Mouse (Mus musculus) embryonic facial prominence, embryonic 14.5 days (tissue): ENCODE measurements around the gene Slc45a2. TPM values are rescaled to one million over a fixed set of nuclear protein-coding genes. Genes with fewer than 3 reads are reported as not detected.

Experiments used
- ATAC-seq: fragments of 200-750 bp; cut with Nextera tagmentation; 2 replicates; pipeline ENCODE4 v1.8.0; 2017; ENCODE audit warnings: low read depth, moderate number of reproducible peaks, moderate TSS enrichment
- DNase-seq: peaks from one replicate; pipeline ENCODE4 v3.0.0-alpha.2; 2015; ENCODE audit warnings: low spot score
- H3K27ac ChIP-seq: fragments of 300-500 bp; sonication (generic); replicated peaks from 2 replicates; pipeline ENCODE4 v1.5.1; 2014; ENCODE audit warnings: low read depth, mild to moderate bottlenecking, low read length, moderate library complexity
- H3K27me3 ChIP-seq: fragments of 300-500 bp; sonication (generic); replicated peaks from 2 replicates; pipeline ENCODE4 v1.6.1; 2014; ENCODE audit warnings: low read length; ENCODE audit not compliant: control insufficient read depth, insufficient read depth
- H3K36me3 ChIP-seq: fragments of 300-500 bp; sonication (generic); 2 replicates; pipeline ENCODE4 v1.6.1; 2014; ENCODE audit warnings: low read length, mixed read lengths; ENCODE audit not compliant: control insufficient read depth, insufficient read depth
- H3K4me1 ChIP-seq: fragments of 300-500 bp; sonication (generic); 2 replicates; pipeline ENCODE4 v1.6.1; 2014; ENCODE audit warnings: antibody characterized with exemption, low read length; ENCODE audit not compliant: control insufficient read depth, insufficient read depth
- H3K4me2 ChIP-seq: fragments of 300-500 bp; sonication (generic); 2 replicates; pipeline ENCODE4 v1.6.1; 2014; ENCODE audit warnings: low read depth, mild to moderate bottlenecking, low read length, moderate library complexity, mixed read lengths
- H3K4me3 ChIP-seq: fragments of 300-500 bp; sonication (generic); 2 replicates; pipeline ENCODE4 v1.5.1; 2014; ENCODE audit warnings: low read depth, mild to moderate bottlenecking, low read length
- H3K9ac ChIP-seq: fragments of 300-500 bp; sonication (generic); 2 replicates; pipeline ENCODE4 v1.6.1; 2014; ENCODE audit warnings: low read depth, mild to moderate bottlenecking, low read length, moderate library complexity, mixed read lengths
- H3K9me3 ChIP-seq: fragments of 300-500 bp; sonication (generic); 2 replicates; pipeline ENCODE4 v1.6.1; 2016; ENCODE audit warnings: low read length; ENCODE audit not compliant: control insufficient read depth
- WGBS: fragments of 180-500 bp; shearing (Covaris S2); extraction: QIAGEN DNeasy Blood & Tissue Kit; methylation state at CpG from one replicate; pipeline ENCODE4 v1.1.7; 2014; 5-methylcytosine and 5-hydroxymethylcytosine counted together
- polyA plus RNA-seq: library from polyadenylated mRNA; unstranded; fragments of >200 nt; fragmentation: Nextera tagmentation; extraction: Ambion mirVana; gene quantifications from 2 replicates; pipeline ENCODE4 v1.2.1, GENCODE M21; 2014

The Slc45a2 gene
- polyA plus RNA-seq, 1 experiment from 2014 or later, result 0.86 TPM

DNA sequence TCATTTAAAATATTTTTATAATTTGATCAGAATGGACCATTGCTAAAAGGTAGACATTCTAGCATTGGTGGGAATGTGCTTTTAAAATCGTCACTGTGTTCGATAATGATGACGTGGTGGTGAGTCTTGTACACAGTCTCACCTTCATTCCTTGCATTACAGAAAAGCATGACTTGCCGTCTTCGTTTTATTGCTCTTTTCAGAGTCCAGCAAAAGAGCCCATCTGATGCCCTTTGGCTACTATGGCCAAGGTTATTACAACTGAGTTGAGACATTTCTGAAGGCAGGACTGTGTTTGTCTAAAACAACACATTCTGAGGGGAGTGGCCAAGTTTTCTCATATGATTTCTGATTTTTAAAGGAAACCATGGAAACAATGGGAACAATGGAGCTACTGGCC lies 40.3 kb upstream of the Slc45a2 start:
- no peak overlapping the region for H3K4me3 ChIP-seq
- no peak overlapping the region for H3K9ac ChIP-seq
- no peaks in the 10 kb centered on the region for H3K36me3 ChIP-seq
- H3K4me1 ChIP-seq, result no peaks in the 10 kb centered on the region
- no peak overlapping the region for H3K4me2 ChIP-seq
- 93% methylated on average over 5 of the region's 5 CpGs for WGBS
- H3K9me3 ChIP-seq, result no peaks in the 10 kb centered on the region
- no peak for DNase-seq
- no peaks in the 10 kb centered on the region for H3K27me3 ChIP-seq
- no peak overlapping the region for H3K27ac ChIP-seq
- ATAC-seq, result no peak

- Histone ChIP-seq H3K9ac (no peak overlapping the region), H3K4me1 (no peaks in the 10 kb centered on the region), H3K4me2 (no peak overlapping the region), H3K9me3 (no peaks in the 10 kb centered on the region), H3K27me3 (no peaks in the 10 kb centered on the region), H3K4me3 (no peak overlapping the region), H3K36me3 (no peaks in the 10 kb centered on the region), H3K27ac (no peak overlapping the region)
- DNase-seq (no peak), ATAC-seq (no peak)
- 86% methylated on average over 2 of the region's 2 CpGs for WGBS
Measured at GRCm38 (mm10) chr15:10962601-10963000, 37.9 kb upstream of the Slc45a2 start.

DNA sequence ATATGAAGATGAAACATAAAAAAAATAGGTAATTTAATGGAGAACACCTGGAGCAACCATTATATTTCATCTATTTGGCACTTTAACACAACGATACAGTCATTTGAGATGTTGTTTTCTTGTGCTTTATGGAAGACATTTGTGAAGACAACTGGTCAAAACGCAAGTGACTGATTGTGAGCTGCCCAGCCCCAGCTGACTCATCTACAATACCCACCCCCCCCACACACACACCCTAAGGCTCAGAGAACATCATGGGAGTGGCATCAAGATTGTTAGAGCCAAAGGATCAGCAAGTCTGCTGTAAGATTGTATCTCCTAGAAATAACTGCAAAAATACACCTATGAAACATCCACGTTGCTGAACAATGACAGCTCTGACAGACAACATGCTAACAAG lies 31.1 kb upstream of the Slc45a2 start:
- DNase-seq, result no peak
- Histone ChIP-seq H3K4me2 (no peak overlapping the region), H3K36me3 (no peaks in the 10 kb centered on the region), H3K4me1 (no peaks in the 10 kb centered on the region), H3K27ac (no peak overlapping the region), H3K27me3 (no peaks in the 10 kb centered on the region), H3K4me3 (no peak overlapping the region), H3K9ac (no peak overlapping the region), H3K9me3 (no peaks in the 10 kb centered on the region)
- 63% methylated on average over 3 of the region's 3 CpGs for WGBS
- no peak for ATAC-seq

GRCm38 (mm10) chr15:10970777-10971176 lies 29.7 kb upstream of the Slc45a2 start:
- Histone ChIP-seq H3K9me3 (no peaks in the 10 kb centered on the region), H3K27ac (no peak overlapping the region), H3K27me3 (no peaks in the 10 kb centered on the region), H3K4me1 (no peaks in the 10 kb centered on the region), H3K4me3 (no peak overlapping the region), H3K36me3 (no peaks in the 10 kb centered on the region), H3K9ac (no peak overlapping the region), H3K4me2 (no peak overlapping the region)
- DNase-seq (no peak), ATAC-seq (no peak)
- 75% methylated on average over 5 of the region's 5 CpGs for WGBS

GRCm38 (mm10) chr15:10977151-10977550 lies 23.4 kb upstream of the Slc45a2 start:
- Histone ChIP-seq H3K4me1 (peaks cover 6% of the 10 kb centered on the region), H3K27me3 (no peaks in the 10 kb centered on the region), H3K4me3 (no peak overlapping the region), H3K27ac (no peak overlapping the region), H3K36me3 (no peaks in the 10 kb centered on the region), H3K9ac (no peak overlapping the region), H3K9me3 (no peaks in the 10 kb centered on the region), H3K4me2 (no peak overlapping the region)
- DNase-seq (no peak), ATAC-seq (no peak)

- Histone ChIP-seq H3K4me2 (peak overlapping the region; percentile 67), H3K4me3 (peak overlapping the region; percentile 64), H3K4me1 (peaks cover 9% of the 10 kb centered on the region), H3K27me3 (no peaks in the 10 kb centered on the region), H3K9me3 (no peaks in the 10 kb centered on the region), H3K9ac (peak overlapping the region; percentile 82; the same call in 1 of the 2 replicates), H3K27ac (peak overlapping the region; percentile 89; the same call in 1 of the 2 replicates), H3K36me3 (no peaks in the 10 kb centered on the region; the same call in 1 of the 2 replicates)
- ATAC-seq (no peak), DNase-seq (no peak)
- WGBS, result 36% methylated on average over 2 of the region's 2 CpGs
Measured at GRCm38 (mm10) chr15:10980712-10981111, 19.8 kb upstream of the Slc45a2 start.

- H3K36me3 ChIP-seq, result peaks cover under 1% of the 10 kb centered on the region; the same call in 1 of the 2 replicates
- H3K4me2 ChIP-seq, result peak within 1 kb of the TSS; percentile 67
- under 1% methylated on average over 45 of the region's 52 CpGs for WGBS
- no peaks in the 10 kb centered on the region for H3K27me3 ChIP-seq
- H3K4me1 ChIP-seq, result peaks cover 9% of the 10 kb centered on the region
- H3K9me3 ChIP-seq, result no peaks in the 10 kb centered on the region
- peak within 1 kb of the TSS; percentile 89; the same call in 1 of the 2 replicates for H3K27ac ChIP-seq
- H3K4me3 ChIP-seq, result peak within 1 kb of the TSS; percentile 64
- peak; percentile 99 for ATAC-seq
- peak; percentile 95 for DNase-seq
- peak within 1 kb of the TSS; percentile 82 for H3K9ac ChIP-seq
Measured at GRCm38 (mm10) chr15:10981377-10982063, 19.0 kb upstream of the Slc45a2 start, which contains the start of gene Amacr. Gene Amacr, plus strand, starts transcription at chr15:10981756.

DNA sequence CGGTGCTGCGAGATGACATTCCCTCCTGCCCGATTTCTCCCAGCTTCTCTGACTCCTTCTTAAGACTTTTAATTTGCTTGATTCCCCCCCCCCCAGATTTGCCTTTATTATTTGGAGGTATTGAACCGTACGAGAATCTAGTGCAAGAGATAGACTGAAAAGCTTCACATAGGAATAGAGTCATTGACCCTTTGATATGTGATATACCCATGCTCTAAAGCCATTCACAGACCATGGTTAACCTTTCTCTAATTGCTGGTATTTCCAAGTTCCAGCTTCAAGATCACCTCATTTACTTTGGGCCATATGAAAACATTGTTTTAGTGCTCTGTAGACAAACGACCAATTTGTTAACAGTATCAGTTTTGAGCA lies 18.5 kb upstream of the Slc45a2 start:
- ATAC-seq (no peak), DNase-seq (no peak)
- peaks cover 9% of the 10 kb centered on the region for H3K4me1 ChIP-seq
- H3K4me3 ChIP-seq, result peak overlapping the region; percentile 64
- H3K27me3 ChIP-seq, result no peaks in the 10 kb centered on the region
- H3K4me2 ChIP-seq, result peak overlapping the region; percentile 67
- H3K36me3 ChIP-seq, result peaks cover 6% of the 10 kb centered on the region; the same call in 1 of the 2 replicates
- 5% methylated on average over 6 of the region's 6 CpGs for WGBS
- H3K9ac ChIP-seq, result peak overlapping the region; percentile 82
- H3K9me3 ChIP-seq, result no peaks in the 10 kb centered on the region
- peak overlapping the region; percentile 89; the same call in 1 of the 2 replicates for H3K27ac ChIP-seq

- 79% methylated on average over 6 of the region's 6 CpGs for WGBS
Measured at GRCm38 (mm10) chr15:10985756-10986155, 14.8 kb upstream of the Slc45a2 start.

More at GRCm38 (mm10) chr15:10985756-10986155, 14.8 kb upstream of the Slc45a2 start:
- no peak overlapping the region for H3K9ac ChIP-seq
- H3K27ac ChIP-seq, result no peak overlapping the region
- H3K9me3 ChIP-seq, result no peaks in the 10 kb centered on the region
- peaks cover 8% of the 10 kb centered on the region for H3K4me1 ChIP-seq
- H3K4me3 ChIP-seq, result no peak overlapping the region
- no peak for ATAC-seq
- no peak for DNase-seq
- H3K4me2 ChIP-seq, result no peak overlapping the region
- no peaks in the 10 kb centered on the region for H3K27me3 ChIP-seq
- peaks cover 21% of the 10 kb centered on the region; the same call in 1 of the 2 replicates for H3K36me3 ChIP-seq
